Comparison of ENCODE assay signal across 12 mouse cellular contexts in the genomic region with DNA sequence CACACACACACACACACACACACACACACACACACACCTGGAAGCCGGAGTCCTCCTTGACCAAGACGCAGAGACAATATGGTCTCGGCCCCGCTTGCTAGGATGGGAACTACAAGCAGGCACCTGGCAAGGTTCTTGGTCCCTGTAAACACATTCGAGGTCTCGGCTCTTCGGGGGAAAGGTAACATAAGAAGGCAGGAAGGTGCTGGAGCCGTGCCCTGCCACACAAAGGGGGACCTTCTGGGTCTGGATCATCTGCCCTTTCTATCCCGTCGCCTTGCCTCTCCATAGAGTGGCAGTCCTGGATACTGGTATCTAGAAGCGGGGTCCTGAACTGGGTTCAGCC.
"Had no signal": no experiment of that assay in that cellular context is flagged by ENCODE, and none has a peak within 500 bp of the region (broad histone marks: within the 10 kb centered on the region; RNA-seq: fewer than 3 reads in every experiment).

No protein-coding gene starts in this region.

- H3K4me1 ChIP-seq: embryonic facial prominence, embryonic 12.5 days; embryonic facial prominence, embryonic 13.5 days; forebrain, embryonic 10.5 days; forebrain, embryonic 12.5 days had no signal

- H3K4me2 ChIP-seq: embryonic facial prominence, embryonic 12.5 days; embryonic facial prominence, embryonic 13.5 days; embryonic facial prominence, embryonic 15.5 days; forebrain, embryonic 12.5 days; forebrain, embryonic 13.5 days; forebrain, embryonic 15.5 days had no signal

- H3K27me3 ChIP-seq: embryonic facial prominence, embryonic 12.5 days; embryonic facial prominence, embryonic 13.5 days; embryonic facial prominence, embryonic 15.5 days; forebrain, embryonic 12.5 days; forebrain, embryonic 13.5 days; forebrain, embryonic 15.5 days had no signal

- H3K27ac ChIP-seq: embryonic facial prominence, embryonic 12.5 days; embryonic facial prominence, embryonic 13.5 days; embryonic facial prominence, embryonic 15.5 days; forebrain, embryonic 10.5 days; forebrain, embryonic 12.5 days; forebrain, embryonic 13.5 days; forebrain, embryonic 15.5 days; heart, adult 2 months; heart, embryonic 10.5 days had no signal

- H3K9me3 ChIP-seq: embryonic facial prominence, embryonic 15.5 days; forebrain, embryonic 15.5 days had no signal

- H3K4me3 ChIP-seq: embryonic facial prominence, embryonic 12.5 days; embryonic facial prominence, embryonic 13.5 days; embryonic facial prominence, embryonic 15.5 days; erythroblast, embryonic 14.5 days; forebrain, embryonic 10.5 days; forebrain, embryonic 12.5 days; forebrain, embryonic 13.5 days; forebrain, embryonic 15.5 days; gastrocnemius, adult 2 months; heart, adult 2 months; heart, embryonic 10.5 days had no signal

- H3K9ac ChIP-seq: embryonic facial prominence, embryonic 12.5 days; embryonic facial prominence, embryonic 13.5 days; embryonic facial prominence, embryonic 15.5 days; forebrain, embryonic 12.5 days; forebrain, embryonic 13.5 days; forebrain, embryonic 15.5 days; forebrain, postnatal 0 days had no signal
